Mouse (Mus musculus): ENCODE results near the gene Plb1.

The Plb1 gene

DNA sequence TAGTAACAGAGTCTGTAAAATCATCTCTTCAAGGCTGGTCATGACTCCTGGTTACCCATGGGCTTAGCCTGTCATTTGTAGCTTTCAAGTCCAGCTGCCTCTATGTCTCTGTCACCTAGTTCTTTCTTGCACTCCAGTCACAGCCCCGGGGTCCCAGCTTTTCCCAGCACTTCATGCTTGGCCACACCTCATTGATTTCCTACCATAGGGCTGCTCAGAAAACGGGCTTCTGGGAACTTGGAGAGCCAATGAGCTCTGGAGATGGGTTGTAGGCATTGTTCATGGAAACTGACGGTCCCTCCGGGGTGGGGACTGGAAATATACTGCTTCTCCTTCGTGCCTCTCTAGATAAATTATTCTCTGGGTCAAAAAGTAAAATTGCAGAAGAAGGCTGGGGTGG lies 28.2 kb downstream of the Plb1 start:
- no peak for DNase-seq (ENCODE audit: low spot score)

DNA sequence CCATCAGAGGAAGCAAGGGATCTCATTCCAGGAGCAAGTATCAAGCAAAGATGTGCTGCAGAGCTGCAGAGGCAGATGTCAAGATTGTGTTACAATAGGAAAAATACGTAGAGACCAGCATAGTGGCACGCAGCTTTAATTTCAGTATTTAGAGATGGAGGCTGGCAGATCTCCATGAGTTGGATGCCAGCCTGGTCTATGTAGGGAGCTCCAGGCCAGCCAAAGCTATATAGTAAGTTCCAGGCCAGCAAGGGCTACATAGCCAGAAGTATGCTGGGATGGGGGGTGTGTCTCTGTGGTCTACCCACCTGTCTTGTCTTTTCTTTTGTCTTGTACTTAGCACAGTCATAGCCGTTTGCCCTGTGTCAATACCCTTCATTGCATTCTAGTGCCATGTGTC lies 28.7 kb downstream of the Plb1 start:
- DNase-seq (ENCODE audit: low spot score), result no peak

DNA sequence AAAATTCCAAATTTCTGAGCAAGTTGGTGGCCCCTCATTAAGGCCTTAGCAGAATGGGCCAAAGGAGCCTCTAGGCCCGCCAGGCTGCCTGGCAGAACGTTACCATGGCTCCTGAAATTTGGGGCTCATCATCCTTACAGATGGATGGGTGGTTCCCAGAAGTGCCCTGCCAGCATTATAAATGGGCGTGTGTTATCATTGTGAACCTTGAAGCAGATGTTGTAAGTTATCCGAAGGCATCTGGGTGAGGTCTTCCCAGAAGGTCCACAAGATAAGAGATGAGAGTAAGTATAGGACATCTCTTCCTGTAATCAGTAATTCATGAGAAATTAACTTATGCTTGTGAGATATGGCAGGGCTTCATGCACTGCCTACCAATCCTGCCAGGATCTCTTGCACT lies 30.0 kb downstream of the Plb1 start:
- DNase-seq (ENCODE audit: low spot score), result no peak

DNA sequence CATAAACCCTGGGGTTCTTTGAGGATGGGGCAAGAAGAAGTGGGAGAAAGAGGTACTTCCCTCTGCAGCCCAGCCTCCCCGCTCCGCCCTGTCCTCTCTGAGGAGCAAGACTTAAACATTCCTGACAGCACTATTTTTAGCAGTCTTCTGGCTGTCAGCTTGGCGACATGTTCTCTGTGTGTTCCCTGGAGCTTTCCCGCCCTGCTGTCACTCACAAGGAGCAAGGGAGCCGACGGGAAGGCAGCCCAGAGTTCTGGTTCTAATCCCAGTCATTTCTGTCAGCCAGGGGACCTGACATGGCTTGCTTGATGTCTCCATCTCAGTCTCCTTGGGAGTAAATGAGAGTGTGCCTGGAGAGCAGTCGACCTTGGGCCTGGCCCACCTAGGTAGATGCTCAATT lies 40.0 kb downstream of the Plb1 start:
- no peak for DNase-seq (ENCODE audit: low spot score)

DNA sequence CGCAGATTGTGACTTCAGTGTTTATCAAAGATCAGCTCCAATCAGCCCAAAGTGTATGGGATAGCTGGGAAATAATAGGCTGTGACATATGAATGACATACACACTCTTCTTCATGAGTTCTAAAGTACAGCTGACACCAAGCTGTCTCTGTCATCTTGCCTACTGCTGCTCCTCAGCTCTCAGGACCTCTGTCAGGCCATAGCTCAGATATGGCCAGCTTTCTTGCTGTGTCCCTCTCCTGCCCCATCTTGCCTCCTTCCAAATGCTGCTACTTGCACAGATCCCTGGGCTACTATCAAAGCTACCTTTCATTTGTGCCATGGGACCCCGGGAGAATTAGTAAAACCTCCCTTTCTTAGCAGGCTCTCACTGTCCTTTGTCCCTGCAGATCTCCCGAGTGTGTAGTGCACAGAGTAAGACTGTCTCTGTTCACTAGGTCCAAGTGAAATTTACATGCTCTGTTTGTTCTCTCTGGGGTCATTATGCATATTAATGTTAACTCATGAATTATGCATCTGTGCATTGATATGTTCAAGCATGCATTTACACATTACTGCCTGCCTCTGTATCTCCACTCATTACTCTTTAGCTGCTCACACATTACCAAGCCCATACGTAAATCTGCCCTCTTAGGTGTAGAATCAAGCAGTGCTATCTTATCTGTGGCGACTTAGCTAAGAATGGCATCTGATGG lies 45.6 kb downstream of the Plb1 start:
- no peak for DNase-seq (ENCODE audit: low spot score)

DNA sequence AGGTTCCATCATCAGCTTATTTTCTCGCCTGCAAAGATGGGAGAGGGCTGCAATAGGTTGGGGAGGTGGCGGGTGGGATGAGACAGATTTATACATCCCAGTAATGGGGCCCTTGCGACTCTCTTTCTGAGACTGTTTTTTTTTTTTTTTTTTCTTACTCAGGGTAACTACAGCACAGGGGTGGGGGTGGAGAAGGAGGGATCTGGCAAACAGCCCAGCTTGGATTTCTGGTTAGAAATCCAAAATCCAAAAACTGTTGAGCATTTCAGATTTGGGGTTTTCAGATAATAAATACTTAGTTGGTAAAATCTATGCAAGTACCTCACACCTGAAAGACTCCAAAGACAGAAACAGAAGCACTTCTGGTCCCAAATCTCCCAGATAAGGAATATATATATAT lies 47.6 kb downstream of the Plb1 start:
- DNase-seq (ENCODE audit: low spot score), result no peak

DNA sequence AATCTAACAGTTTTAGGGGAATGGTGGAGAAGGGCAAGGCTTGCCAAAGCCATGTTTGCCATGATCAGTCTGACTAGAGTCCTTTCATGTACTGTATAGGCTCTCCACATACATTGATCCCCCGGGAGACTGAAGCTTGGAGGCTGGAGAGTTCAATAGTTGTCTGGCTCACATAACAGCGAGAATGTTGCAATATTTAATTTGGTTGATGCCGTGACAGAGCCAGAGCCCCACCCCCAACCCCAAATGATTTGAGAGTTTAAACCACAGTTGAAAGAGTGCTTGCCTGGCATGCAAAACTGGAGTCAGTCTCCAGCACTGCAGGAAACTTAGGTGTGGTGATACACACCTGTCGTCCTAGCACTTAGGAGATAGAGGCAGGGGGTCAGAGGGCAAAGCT lies 49.8 kb downstream of the Plb1 start:
- DNase-seq (ENCODE audit: low spot score), result no peak

DNA sequence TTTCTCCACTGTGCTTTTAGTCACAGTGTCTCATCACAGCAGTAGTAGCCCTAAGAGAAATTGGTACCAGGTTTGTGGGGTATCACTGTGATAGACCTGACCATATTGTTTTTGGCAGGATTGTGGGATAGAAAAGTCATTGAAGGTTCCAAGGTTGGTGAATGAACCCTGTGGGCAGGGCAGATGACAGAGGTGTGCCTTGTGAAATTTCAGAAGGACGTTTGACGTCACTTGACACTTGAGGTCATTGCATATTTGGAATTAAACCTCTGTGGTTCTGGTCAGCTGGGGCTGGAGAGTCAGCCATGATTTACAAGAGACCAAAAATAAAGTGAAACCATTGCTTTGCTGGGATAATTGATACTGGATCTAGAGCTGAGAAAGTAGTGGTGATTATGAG lies 50.9 kb downstream of the Plb1 start:
- no peak for DNase-seq (ENCODE audit: low spot score)

DNA sequence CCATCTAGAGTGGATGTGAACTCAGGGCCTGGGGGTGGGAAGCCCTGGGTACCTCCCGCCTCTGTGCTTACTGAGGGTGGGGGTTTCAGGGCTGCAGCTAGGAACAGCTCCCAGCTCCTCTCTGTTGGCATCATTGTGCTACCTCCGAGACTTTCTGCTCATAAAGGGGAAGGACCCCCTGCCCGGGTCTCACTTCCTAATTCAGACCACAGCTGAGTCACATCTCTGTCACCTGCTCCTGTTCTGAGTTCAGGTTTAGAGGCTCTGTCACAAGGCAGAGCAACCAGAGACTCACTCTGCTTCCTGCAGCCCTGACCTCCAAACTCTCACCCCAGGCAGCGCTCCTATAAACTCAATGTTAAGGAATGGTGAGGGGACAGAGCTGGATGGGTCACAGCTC lies 53.8 kb downstream of the Plb1 start:
- DNase-seq (ENCODE audit: low spot score), result no peak

DNA sequence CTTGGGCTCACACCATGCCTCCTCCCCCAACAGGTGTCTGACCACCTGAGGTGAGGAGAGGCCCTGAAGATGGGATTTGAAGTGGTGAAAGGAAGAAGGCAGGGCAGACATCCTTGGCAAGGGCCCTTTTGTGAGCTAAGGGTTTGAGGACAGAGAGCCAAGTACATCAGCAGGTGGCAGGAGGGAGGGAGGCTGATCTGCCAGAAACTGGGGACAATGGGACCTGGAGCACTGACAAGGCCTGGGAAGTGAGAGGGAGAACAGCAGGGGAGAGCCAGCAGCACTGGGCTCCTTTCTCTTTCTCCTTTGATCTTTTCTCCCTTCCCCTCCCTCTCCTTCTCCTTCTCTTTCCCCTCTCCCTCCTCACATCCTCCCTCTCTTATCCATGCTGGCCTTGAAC lies 55.5 kb downstream of the Plb1 start:
- no peak for DNase-seq (ENCODE audit: low spot score)

DNA sequence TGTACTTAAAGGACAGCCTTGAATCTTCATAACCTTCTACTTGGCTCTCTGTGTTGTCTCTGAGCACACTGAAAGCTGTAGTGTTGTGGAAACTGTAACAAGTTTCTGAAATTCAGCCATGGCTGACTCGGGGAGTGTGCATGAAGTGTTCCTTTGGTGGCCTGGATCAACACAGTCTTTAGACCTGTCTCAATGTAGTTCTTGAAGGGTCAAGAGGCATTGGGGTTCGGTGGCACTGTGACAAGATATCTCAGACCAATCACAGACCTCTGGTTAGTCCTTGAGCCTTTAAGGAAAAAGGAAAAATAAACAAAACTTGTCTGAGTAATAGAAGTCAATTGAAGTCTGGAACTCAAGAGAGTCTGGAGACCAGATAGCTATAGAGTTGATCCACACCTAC lies 58.8 kb downstream of the Plb1 start:
- no peak for DNase-seq (ENCODE audit: low spot score)

DNA sequence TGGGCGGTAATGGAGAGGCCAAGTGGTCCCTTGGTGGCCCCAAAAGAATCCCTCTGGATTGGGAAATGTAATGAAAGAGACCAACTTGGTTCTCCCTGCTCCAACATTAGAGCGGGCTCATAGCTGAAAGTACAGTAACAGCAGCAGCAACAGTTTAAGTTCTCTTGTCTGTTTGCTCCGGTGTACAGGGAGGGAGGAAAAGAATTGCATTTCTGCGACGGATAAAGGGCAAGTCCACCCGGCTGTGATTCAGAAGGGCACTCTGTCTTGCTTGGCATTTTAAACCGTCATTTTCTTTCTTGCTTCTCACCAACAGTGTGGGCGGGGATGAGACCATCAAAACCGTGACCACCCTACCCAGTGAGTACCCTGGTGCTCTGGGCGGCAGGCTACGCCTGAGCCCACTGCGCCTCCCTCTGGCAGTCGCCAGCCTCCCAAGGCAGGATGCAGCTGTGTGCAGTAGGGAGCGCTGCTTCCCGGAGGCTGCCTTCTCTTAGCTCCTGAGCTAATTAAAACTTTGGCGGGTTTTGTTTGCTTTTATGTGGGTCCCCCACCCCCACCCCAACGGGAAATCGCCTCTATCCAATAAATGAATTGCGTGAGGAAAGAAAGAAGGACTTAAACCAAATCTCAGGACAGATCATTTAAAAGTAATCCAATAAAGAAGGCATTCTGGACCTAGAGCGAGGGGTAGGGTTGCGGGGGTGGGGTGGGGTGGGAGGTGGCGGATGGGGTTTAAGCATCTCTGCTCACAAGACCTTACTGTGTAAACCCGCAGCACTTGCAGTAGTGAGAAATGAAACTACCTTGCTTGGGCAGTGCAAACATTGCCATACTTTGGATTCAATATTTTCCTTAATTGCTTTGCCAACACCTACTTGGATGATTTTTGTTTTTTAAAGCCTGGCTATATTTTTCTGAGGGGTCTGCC lies 70.7 kb downstream of the Plb1 start:
- peak; percentile 19 for DNase-seq (ENCODE audit: low spot score)

DNA sequence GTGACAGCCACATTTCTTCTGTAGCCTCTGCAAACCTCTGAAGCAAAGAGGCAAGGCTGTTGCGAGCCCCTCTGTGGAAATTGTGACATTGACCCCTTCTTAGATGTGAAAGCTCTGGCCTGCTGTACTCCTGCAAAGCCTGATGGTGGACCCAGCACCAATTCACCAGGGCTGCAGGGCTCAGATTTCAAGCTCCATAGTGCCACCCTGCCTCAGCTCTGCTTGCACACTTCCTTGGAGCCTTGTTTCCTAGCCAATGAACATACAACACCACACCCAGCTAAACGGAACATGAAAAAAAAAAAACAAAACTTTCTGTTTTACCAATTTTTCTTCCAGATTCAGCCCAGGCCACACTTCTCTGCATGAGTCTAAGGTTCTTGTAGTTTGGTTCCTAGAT lies 74.6 kb downstream of the Plb1 start:
- DNase-seq (ENCODE audit: low spot score), result no peak

DNA sequence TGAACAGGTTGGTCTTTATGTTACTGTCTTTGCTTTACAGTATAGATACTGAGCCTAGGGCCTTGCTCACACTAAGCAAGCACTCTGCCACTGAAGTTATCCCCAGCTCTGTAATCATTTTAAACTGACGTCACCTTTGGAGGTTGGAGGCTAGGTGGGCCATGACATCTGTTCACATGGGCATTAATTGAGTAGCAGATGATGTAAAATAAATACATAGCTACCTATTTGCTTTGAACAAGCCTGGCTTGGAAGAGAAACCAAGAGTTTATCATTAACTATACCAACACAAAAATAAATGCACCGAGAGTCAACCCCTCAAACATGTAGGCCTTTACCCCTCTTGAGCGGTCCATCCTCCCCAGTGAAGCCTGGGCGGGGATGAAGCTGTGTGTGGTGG lies 76.1 kb downstream of the Plb1 start:
- DNase-seq (ENCODE audit: low spot score), result no peak

DNA sequence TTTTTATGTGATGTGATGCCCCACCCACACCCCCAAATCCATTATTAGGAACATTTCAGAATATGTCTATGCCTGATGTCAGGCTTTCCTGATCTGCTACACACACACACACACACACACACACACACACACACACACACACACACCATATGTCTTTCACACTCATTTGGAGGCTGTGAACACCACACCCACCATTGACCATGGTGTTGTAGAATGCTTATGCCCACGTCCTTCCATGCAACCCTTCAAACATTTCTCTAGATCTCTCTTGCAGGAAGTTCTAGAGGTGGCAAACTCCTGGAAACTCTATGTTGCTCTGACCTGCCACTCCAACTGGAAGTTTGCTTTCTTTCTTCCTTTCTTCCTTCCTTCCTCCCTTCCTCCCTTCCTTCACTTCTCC lies 77.2 kb downstream of the Plb1 start:
- no peak for DNase-seq (ENCODE audit: low spot score)

DNA sequence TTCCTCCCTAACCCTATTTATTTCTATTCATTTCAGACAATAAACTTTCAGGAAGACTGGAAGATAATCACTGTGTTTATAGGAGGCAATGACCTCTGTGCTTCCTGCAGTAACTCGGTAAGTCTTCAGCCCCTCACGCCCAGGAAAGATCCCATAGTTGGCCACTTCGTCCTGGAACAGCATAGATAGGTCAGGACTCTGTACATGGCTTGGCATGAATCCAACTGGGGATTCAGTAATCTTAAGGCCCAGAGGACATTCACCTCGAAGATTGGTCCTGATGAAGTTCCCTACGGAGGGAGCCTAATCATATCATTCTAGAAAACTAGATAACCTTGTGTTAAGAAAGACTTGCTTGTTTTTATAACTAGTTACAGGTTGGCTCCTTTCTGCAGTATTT lies 78.3 kb downstream of the Plb1 start:
- no peak for DNase-seq (ENCODE audit: low spot score)

DNA sequence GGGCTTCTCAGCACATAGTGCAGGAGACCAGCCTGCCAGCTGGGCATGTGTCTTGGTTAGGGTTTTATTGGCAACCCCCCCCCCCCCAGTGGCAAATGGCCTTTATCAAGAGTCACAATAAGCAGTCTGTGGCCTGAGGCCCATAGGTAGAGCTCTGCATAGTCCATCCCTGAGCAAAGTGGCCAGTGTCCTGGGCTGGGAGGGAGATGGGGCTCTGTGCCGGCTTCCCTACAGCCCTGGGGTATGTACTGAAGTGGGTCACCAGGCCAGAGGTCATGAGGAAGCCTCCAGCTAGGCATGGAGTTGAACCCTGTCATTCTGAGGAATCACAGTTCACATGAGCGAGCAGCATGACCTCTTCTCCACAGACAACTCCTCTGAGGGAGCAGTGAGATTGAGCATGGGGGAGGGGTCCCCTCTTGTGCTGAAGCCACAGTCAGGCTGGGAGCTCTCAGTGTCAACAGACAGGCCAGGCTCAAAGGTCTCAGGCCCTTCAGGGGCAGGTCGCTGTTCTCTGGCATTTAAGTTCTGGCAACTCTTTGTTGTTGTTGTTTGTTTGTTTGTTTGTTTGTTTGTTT lies 79.2 kb downstream of the Plb1 start:
- no peak for DNase-seq (ENCODE audit: low spot score)

DNA sequence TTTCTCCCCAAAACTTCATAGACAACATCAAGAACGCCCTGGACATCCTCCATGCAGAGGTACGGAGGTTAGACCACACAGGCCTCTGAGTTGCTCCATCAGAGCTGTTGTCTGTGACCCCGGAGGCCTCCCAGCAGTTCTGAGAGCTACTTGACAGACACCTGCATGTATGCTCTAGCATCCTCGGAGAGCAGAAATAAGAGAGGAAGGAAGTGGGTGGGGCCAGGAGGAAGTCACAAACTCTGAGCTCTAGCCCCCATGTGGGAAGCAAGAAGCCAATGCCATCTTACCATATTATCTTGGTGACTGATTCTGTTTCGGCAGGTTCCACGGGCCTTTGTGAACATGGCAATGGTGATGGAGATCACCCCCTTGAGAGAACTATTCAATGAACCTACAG lies 81.2 kb downstream of the Plb1 start:
- DNase-seq (ENCODE audit: low spot score), result no peak

DNA sequence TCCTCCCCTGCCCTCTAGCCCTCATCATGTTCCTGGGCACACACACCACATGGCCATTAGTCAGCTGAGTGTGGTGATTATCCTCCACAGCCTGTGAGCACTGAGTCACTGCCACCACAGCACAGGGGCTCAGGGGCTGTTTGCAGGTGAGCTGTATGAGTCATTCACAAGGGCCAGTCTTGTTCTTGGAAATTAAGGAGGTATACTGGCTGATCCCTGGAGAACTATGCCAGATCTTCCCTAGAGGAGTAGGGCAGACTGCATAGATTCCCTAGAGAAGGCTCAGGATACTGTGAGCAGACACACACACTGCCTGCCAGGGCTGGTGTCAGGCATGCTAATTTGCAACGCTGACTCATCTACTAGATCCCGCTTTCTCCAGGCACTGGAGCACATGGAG lies 82.2 kb downstream of the Plb1 start:
- no peak for DNase-seq (ENCODE audit: low spot score)

DNA sequence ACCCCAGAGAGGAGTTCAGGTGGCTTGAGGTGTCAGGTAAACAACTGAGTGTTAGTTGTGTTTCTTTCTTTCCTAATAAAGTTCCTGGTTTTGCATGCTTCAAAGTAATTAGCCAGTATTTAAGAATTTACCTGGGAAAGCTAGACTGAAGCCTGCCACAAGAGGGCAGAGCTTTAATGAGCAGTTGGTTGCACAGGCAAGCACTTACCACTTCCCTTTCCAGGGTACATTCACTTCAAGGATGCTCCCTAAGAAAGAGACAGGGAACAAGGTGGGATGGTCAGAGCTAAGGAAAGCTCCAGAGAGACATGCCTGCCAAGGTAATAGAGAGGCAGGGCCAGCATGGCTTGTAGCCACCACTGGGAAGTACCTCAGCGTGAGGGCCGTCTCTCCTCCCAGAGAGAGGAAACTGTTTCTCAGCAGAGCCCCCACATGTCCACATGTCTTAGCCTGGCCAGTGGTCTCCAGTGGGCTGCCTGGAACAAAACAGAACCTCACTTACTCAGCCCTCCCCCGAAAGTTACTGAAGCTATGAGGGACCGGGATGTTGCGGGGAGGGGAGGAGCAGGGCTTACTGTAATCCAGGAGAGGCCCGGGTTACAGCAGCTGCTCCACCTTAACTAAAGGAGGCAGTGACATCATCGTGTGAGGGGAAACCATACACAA lies 89.8 kb downstream of the Plb1 start:
- no peak for DNase-seq (ENCODE audit: low spot score)

DNA sequence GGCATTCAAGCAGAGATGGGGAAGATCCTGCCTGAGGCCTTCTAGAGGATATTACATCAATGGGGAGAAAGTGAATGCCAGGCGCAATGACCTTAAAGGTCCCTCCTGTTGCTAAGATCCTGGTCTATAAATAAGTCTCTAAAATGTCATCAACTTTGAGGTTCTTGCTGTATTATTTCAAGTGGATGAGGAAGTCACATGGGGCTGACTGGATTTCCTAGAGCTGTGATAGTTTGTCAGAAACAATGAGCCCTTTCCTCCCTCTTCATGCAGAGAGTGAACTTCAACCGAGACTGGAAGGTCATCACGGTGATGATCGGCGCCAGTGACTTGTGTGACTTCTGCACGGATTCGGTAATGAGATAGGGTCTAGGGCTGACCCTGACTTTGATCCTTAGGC lies 95.6 kb downstream of the Plb1 start:
- no peak for DNase-seq (ENCODE audit: low spot score)

DNA sequence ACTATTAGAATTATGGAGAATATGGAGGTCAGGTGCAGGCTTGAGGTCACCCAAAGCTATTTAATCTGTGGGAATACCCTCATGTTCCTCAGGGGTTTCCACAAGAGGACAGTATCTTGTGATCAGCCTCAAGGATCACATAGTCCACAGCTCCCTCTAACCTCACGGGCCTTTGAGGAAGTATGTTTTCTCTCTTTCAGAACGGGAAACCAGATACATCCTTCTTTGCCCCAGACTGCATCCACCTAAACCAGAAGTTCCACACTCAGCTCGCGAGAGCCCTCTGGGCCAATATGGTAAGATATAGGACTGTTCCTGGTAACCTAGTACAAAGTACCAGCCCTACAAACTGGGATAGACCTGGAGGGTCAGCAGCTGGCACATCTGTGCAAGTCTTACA lies 100.1 kb downstream of the Plb1 start:
- DNase-seq (ENCODE audit: low spot score), result no peak

DNA sequence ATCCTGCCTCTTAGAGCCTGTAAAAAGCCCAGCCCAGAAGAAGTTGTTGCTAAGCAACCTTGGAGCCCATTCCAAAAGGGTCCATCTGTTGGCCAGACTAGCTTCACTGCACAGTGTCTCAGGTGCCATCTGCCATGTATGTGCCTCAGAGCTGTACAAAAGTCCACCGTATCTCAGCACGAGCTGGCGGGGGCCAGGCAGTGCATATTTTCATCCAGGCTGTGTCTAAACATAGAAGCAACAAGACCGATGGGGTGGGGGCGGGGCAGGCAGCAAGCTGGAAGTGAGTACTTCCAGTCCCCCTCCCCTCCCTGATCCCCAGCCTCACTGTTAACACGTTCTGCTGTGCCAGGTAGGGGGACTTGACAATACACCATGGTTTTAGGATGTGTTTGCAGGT lies 102.7 kb downstream of the Plb1 start:
- DNase-seq (ENCODE audit: low spot score), result no peak

Data from testis, postnatal 14 days (tissue).